Mouse (Mus musculus) MEL (cell line): ENCODE measurements around the gene Akap13. TPM values are rescaled to one million over a fixed set of nuclear protein-coding genes. Genes with fewer than 3 reads are reported as not detected.

Experiments
- DNase-seq: peaks from one replicate; pipeline ENCODE4 v3.0.0; 2011; ENCODE audit warnings: low read depth, low spot score
- H3K27ac ChIP-seq: 2 replicates; pipeline ENCODE4 v1.5.1; 2012; ENCODE audit warnings: low read depth, mild to moderate bottlenecking, control low read depth, low read length, moderate library complexity; ENCODE audit not compliant: control insufficient read depth
- H3K27me3 ChIP-seq, 2 experiments: fragments of 150-350 bp in 1 of 2; sonication (generic) in 1 of 2; 2 replicates each; pipeline ENCODE4 v1.6.1; 2012; ENCODE audit warnings: low read length in 2 of 2, mild to moderate bottlenecking in 2 of 2, improper control_type of control experiment in 1 of 2, moderate library complexity in 1 of 2; ENCODE audit not compliant: insufficient read depth in 2 of 2, control insufficient read depth in 1 of 2
- H3K36me3 ChIP-seq, 2 experiments: 2 replicates each; pipeline ENCODE4 v1.6.1; 2012 to 2014; ENCODE audit warnings: low read length in 2 of 2, improper control_type of control experiment in 1 of 2, inconsistent platforms in 1 of 2, mild to moderate bottlenecking in 1 of 2; ENCODE audit not compliant: insufficient read depth in 2 of 2, control insufficient read depth in 1 of 2
- H3K4me1 ChIP-seq, 2 experiments: fragments of 150-350 bp in 1 of 2; sonication (generic) in 1 of 2; 2 replicates each; pipeline ENCODE4 v1.6.1; 2012; ENCODE audit warnings: low read length in 2 of 2, improper control_type of control experiment in 1 of 2, mild to moderate bottlenecking in 1 of 2; ENCODE audit not compliant: insufficient read depth in 2 of 2, control insufficient read depth in 1 of 2
- H3K4me3 ChIP-seq, 2 experiments: fragments of 150-350 bp in 1 of 2; sonication (generic) in 1 of 2; 2 replicates each; pipeline ENCODE4 v1.5.1; 2012; ENCODE audit warnings: low read depth in 2 of 2, low read length in 2 of 2, mild to moderate bottlenecking in 2 of 2, moderate library complexity in 2 of 2, control low read depth in 1 of 2, improper control_type of control experiment in 1 of 2; ENCODE audit not compliant: control insufficient read depth in 1 of 2, insufficient read depth in 1 of 2
- H3K79me2 ChIP-seq: 2 replicates; pipeline ENCODE4 v1.6.1; 2012; ENCODE audit warnings: mild to moderate bottlenecking, low read length, moderate library complexity; ENCODE audit not compliant: control insufficient read depth, poor library complexity, insufficient read depth
- H3K9ac ChIP-seq: 2 replicates; pipeline ENCODE4 v1.6.1; 2012; ENCODE audit warnings: low read depth, mild to moderate bottlenecking, control low read depth, low read length, moderate library complexity; ENCODE audit not compliant: control insufficient read depth, poor library complexity, severe bottlenecking
- H3K9me3 ChIP-seq: fragments of 150-350 bp; sonication (generic); replicated peaks from 2 replicates; pipeline ENCODE4 v1.6.1; 2012; ENCODE audit warnings: mild to moderate bottlenecking, low read length, improper control_type of control experiment, moderate library complexity; ENCODE audit not compliant: insufficient read depth
- CHD1 ChIP-seq: IDR thresholded peaks from 2 replicates; pipeline ENCODE4 v1.6.1; 2012; ENCODE audit warnings: low read depth, mild to moderate bottlenecking, inconsistent platforms, low read length, improper control_type of control experiment
- CHD2 ChIP-seq: IDR thresholded peaks from 2 replicates; pipeline ENCODE4 v1.6.1; 2011; ENCODE audit warnings: low read length, improper control_type of control experiment
- CTCF ChIP-seq, 3 experiments: IDR thresholded peaks in 2 of 3; conservative IDR thresholded peaks in 1 of 3; 2 replicates each; pipeline ENCODE4 v1.5.1; 2011 to 2012; ENCODE audit warnings: low read length in 3 of 3, low read depth in 2 of 3, mild to moderate bottlenecking in 2 of 3, improper control_type of control experiment in 1 of 3, inconsistent platforms in 1 of 3, mixed read lengths in 1 of 3, moderate library complexity in 1 of 3; ENCODE audit not compliant: control insufficient read depth in 1 of 3, insufficient read depth in 1 of 3, poor library complexity in 1 of 3, severe bottlenecking in 1 of 3
- ELF1 ChIP-seq: IDR thresholded peaks from 2 replicates; pipeline ENCODE4 v1.6.1; 2014; ENCODE audit warnings: low read depth, mild to moderate bottlenecking, inconsistent platforms, low read length, improper control_type of control experiment, moderate library complexity
- EP300 ChIP-seq, 2 experiments: IDR thresholded peaks; 2 replicates each; pipeline ENCODE4 v1.6.1; 2011; ENCODE audit warnings: improper control_type of control experiment in 2 of 2, low read length in 2 of 2, low read depth in 1 of 2, mild to moderate bottlenecking in 1 of 2
- HCFC1 ChIP-seq: IDR thresholded peaks from 2 replicates; pipeline ENCODE4 v1.6.1; 2012; ENCODE audit warnings: low read depth, mild to moderate bottlenecking, inconsistent platforms, low read length, improper control_type of control experiment, moderate library complexity
- JUND ChIP-seq: IDR thresholded peaks from 2 replicates; pipeline ENCODE4 v1.6.1; 2011; ENCODE audit warnings: low read depth, mild to moderate bottlenecking, improper control_type of control experiment, low read length
- KAT2A ChIP-seq: conservative IDR thresholded peaks from 2 replicates; pipeline ENCODE4 v1.6.1; 2012; ENCODE audit warnings: low read depth, low read length, improper control_type of control experiment, inconsistent platforms
- MAFK ChIP-seq: IDR thresholded peaks from 2 replicates; pipeline ENCODE4 v1.6.1; 2011; ENCODE audit warnings: low read depth, mild to moderate bottlenecking, low read length, improper control_type of control experiment, borderline replicate concordance
- MAX ChIP-seq: IDR thresholded peaks from 2 replicates; pipeline ENCODE4 v1.6.1; 2011; ENCODE audit warnings: low read length, improper control_type of control experiment
- MAZ ChIP-seq: IDR thresholded peaks from 2 replicates; pipeline ENCODE4 v1.6.1; 2012; ENCODE audit warnings: low read depth, mild to moderate bottlenecking, inconsistent platforms, low read length, improper control_type of control experiment
- MEF2A ChIP-seq: IDR thresholded peaks from 2 replicates; pipeline ENCODE4 v1.6.1; 2014; ENCODE audit warnings: low read depth, mild to moderate bottlenecking, inconsistent platforms, low read length, improper control_type of control experiment; ENCODE audit not compliant: poor library complexity, insufficient replicate concordance, severe bottlenecking; ENCODE audit errors: extremely low read depth
- MXI1 ChIP-seq: IDR thresholded peaks from 2 replicates; pipeline ENCODE4 v1.6.1; 2011; ENCODE audit warnings: mild to moderate bottlenecking, low read depth, low read length, improper control_type of control experiment
- NELFE ChIP-seq: IDR thresholded peaks from 2 replicates; pipeline ENCODE4 v1.6.1; 2011; ENCODE audit warnings: low read depth, low read length, improper control_type of control experiment
- NRF1 ChIP-seq: IDR thresholded peaks from 2 replicates; pipeline ENCODE4 v1.6.1; 2014; ENCODE audit warnings: low read depth, mild to moderate bottlenecking, inconsistent platforms, low read length, improper control_type of control experiment, moderate library complexity; ENCODE audit not compliant: poor library complexity, insufficient read depth, severe bottlenecking
- POLR2A ChIP-seq, 2 experiments: IDR thresholded peaks; 2 replicates each; pipeline ENCODE4 v1.6.1; 2011 to 2012; ENCODE audit warnings: low read length in 2 of 2, mild to moderate bottlenecking in 2 of 2, control low read depth in 1 of 2, improper control_type of control experiment in 1 of 2, low read depth in 1 of 2, moderate library complexity in 1 of 2; ENCODE audit not compliant: control insufficient read depth in 1 of 2, insufficient read depth in 1 of 2, poor library complexity in 1 of 2
- POLR2AphosphoS2 ChIP-seq: IDR thresholded peaks from 2 replicates; pipeline ENCODE4 v1.6.1; 2011; ENCODE audit warnings: low read length, improper control_type of control experiment
- POLR2AphosphoS5 ChIP-seq: IDR thresholded peaks from 2 replicates; pipeline ENCODE4 v1.6.1; 2012; ENCODE audit warnings: low read depth, borderline replicate concordance, mild to moderate bottlenecking, inconsistent platforms, low read length, moderate library complexity, mixed read lengths
- RCOR1 ChIP-seq: IDR thresholded peaks from 2 replicates; pipeline ENCODE4 v1.6.1; 2012; ENCODE audit warnings: low read depth, mild to moderate bottlenecking, inconsistent platforms, low read length, improper control_type of control experiment
- SIN3A ChIP-seq: IDR thresholded peaks from 2 replicates; pipeline ENCODE4 v1.6.1; 2012; ENCODE audit warnings: low read length, improper control_type of control experiment, inconsistent platforms
- TAL1 ChIP-seq: IDR thresholded peaks from 2 replicates; pipeline ENCODE4 v1.6.1; 2012; ENCODE audit warnings: mild to moderate bottlenecking, inconsistent platforms, low read length, moderate library complexity, mixed read lengths
- TBP ChIP-seq: IDR thresholded peaks from 2 replicates; pipeline ENCODE4 v1.8.0; 2011; ENCODE audit warnings: low read depth, low read length, improper control_type of control experiment
- TCF12 ChIP-seq: IDR thresholded peaks from 2 replicates; pipeline ENCODE4 v1.6.1; 2014; ENCODE audit warnings: low read depth, mild to moderate bottlenecking, inconsistent platforms, low read length, improper control_type of control experiment, moderate library complexity
- UBTF ChIP-seq: IDR thresholded peaks from 2 replicates; pipeline ENCODE4 v1.6.1; 2012; ENCODE audit warnings: low read depth, mild to moderate bottlenecking, inconsistent platforms, low read length, improper control_type of control experiment, moderate library complexity, borderline replicate concordance; ENCODE audit not compliant: insufficient read depth
- USF1 ChIP-seq: IDR thresholded peaks from 2 replicates; pipeline ENCODE4 v1.6.1; 2014; ENCODE audit warnings: low read depth, mild to moderate bottlenecking, inconsistent platforms, low read length, improper control_type of control experiment, moderate library complexity
- USF2 ChIP-seq, 2 experiments: IDR thresholded peaks; 2 replicates each; pipeline ENCODE4 v1.6.1; 2011 to 2012; ENCODE audit warnings: improper control_type of control experiment in 2 of 2, low read length in 2 of 2, borderline replicate concordance in 1 of 2, inconsistent platforms in 1 of 2, low read depth in 1 of 2, mild to moderate bottlenecking in 1 of 2; ENCODE audit not compliant: insufficient read depth in 1 of 2
- ZC3H11A ChIP-seq: IDR thresholded peaks from 2 replicates; pipeline ENCODE4 v1.6.1; 2012; ENCODE audit warnings: low read depth, mild to moderate bottlenecking, inconsistent platforms, low read length, improper control_type of control experiment
- ZKSCAN1 ChIP-seq: IDR thresholded peaks from 2 replicates; pipeline ENCODE4 v1.6.1; 2012; ENCODE audit warnings: low read depth, mild to moderate bottlenecking, inconsistent platforms, low read length, improper control_type of control experiment, moderate library complexity
- ZNF384 ChIP-seq: IDR thresholded peaks from 2 replicates; pipeline ENCODE4 v1.6.1; 2012; ENCODE audit warnings: low read depth, mild to moderate bottlenecking, inconsistent platforms, low read length, improper control_type of control experiment
- polyA plus RNA-seq, 2 experiments: library from polyadenylated mRNA; stranded (reverse) in 1 of 2; unstranded in 1 of 2; fragments of >175 nt in 1 of 2; fragments of >200 nt in 1 of 2; gene quantifications; 2 replicates each; pipeline versions ENCODE4 v1.2.1 to v1.2.4; 2012; ENCODE audit warnings: low replicate concordance in 2 of 2, low read depth in 1 of 2; ENCODE audit not compliant: insufficient read length in 2 of 2, insufficient read depth in 1 of 2, missing spikeins in 1 of 2
- total RNA-seq: library from RNA; depleted of rRNA; stranded (reverse); fragments of 300-350 nt; gene quantifications from 2 replicates; pipeline ENCODE4 v1.2.3, GENCODE M21; 2012

Akap13 gene
- total and polyA plus RNA-seq, 3 experiments = 4.1 to 4.5 TPM; not detected in 1

- H3K27me3 ChIP-seq = no peaks in the 10 kb centered on the region
- H3K79me2 ChIP-seq = no peaks in the 10 kb centered on the region
- no peaks in the 10 kb centered on the region for H3K36me3 ChIP-seq
- H3K9me3 ChIP-seq = no peaks in the 10 kb centered on the region
- DNase-seq = no peak
- no peak for TF ChIP-seq KAT2A
- TF ChIP-seq TAL1 = no peak
- TF ChIP-seq MEF2A = no peak
- no peak for TF ChIP-seq RCOR1
- TF ChIP-seq NELFE = no peak
- no peak for TF ChIP-seq ZKSCAN1
- no peak for TF ChIP-seq USF1
- TF ChIP-seq CHD1 = no peak
- no peak for TF ChIP-seq HCFC1
- TF ChIP-seq POLR2A (IDR thresholded peaks at IDR 0.05; ENCODE audit: control insufficient read depth in 1 of 2, insufficient read depth in 1 of 2, low read depth in 1 of 2, low read length in 2 of 2, poor library complexity in 1 of 2) = no peak
- no peak for TF ChIP-seq SIN3A
- no peak for TF ChIP-seq ELF1
- no peak for TF ChIP-seq MAFK
- TF ChIP-seq ZNF384 = no peak
- no peak for TF ChIP-seq MAX
- no peak for TF ChIP-seq NRF1
- TF ChIP-seq EP300 (IDR thresholded peaks at IDR 0.05; ENCODE audit: low read depth in 1 of 2, low read length in 2 of 2) = no peak
- TF ChIP-seq TBP = no peak
- TF ChIP-seq CHD2 = no peak
- no peak overlapping the region for H3K9ac ChIP-seq
- H3K27ac ChIP-seq = no peak overlapping the region
- H3K4me1 ChIP-seq = 0 out of 4 replicates have a peak, but pooled peaks cover 0 to 3% of the 10 kb centered on the region in 2 experiments
- no peak overlapping the region for H3K4me3 ChIP-seq
Observed at GRCm38 (mm10) chr7:75640074-75640473, 184.7 kb downstream of the Akap13 start.

- H3K79me2 ChIP-seq = no peaks in the 10 kb centered on the region
- no peaks in the 10 kb centered on the region for H3K36me3 ChIP-seq
- no peak for DNase-seq
- 0 out of 4 replicates have a peak, but pooled peaks cover 0 to 3% of the 10 kb centered on the region in 2 experiments for H3K4me1 ChIP-seq
- no peak overlapping the region for H3K9ac ChIP-seq
- H3K27ac ChIP-seq = no peak overlapping the region
- H3K9me3 ChIP-seq = no peaks in the 10 kb centered on the region
- no peaks in the 10 kb centered on the region for H3K27me3 ChIP-seq
- TF ChIP-seq ZC3H11A (no peak), POLR2AphosphoS5 (no peak), UBTF (no peak), JUND (no peak), CTCF (IDR thresholded peaks at IDR 0.05 in 2 of 3, conservative IDR thresholded peaks at IDR 0.05 in 1 of 3; ENCODE audit: control insufficient read depth in 1 of 3, insufficient read depth in 1 of 3, low read depth in 2 of 3, low read length in 3 of 3, poor library complexity in 1 of 3, severe bottlenecking in 1 of 3) (no peak), MAFK (no peak), TCF12 (no peak), MAZ (no peak), EP300 (IDR thresholded peaks at IDR 0.05; ENCODE audit: low read depth in 1 of 2, low read length in 2 of 2) (no peak), CHD1 (no peak), TAL1 (no peak), POLR2AphosphoS2 (no peak), ZNF384 (no peak), USF2 (IDR thresholded peaks at IDR 0.05; ENCODE audit: borderline replicate concordance in 1 of 2, insufficient read depth in 1 of 2, low read depth in 1 of 2, low read length in 2 of 2) (no peak), MXI1 (no peak)
- H3K4me3 ChIP-seq = no peak overlapping the region
Observed at GRCm38 (mm10) chr7:75640671-75641070, 185.3 kb downstream of the Akap13 start.
